ENCODE assay signal across 16 mouse cellular contexts in genomic region chr4:104993140-104993874, GRCm38 (mm10).
"Had no signal": no experiment of that assay in that cellular context is flagged by ENCODE, and none has a peak within 500 bp of the region (broad histone marks: within the 10 kb centered on the region; RNA-seq: fewer than 3 reads in every experiment).

No protein-coding gene starts in this region.

- H3K4me3 ChIP-seq: kidney, embryonic 15.5 days; left cerebral cortex, adult 2 months; limb, embryonic 12.5 days; liver, embryonic 15.5 days; midbrain, embryonic 12.5 days; neural tube, embryonic 13.5 days had no signal

- DNase-seq: kidney, adult 2 months; kidney, postnatal 14 days; lung, embryonic 14.5 days; lung, postnatal 14 days; retina, postnatal 1 day; right cerebral cortex, postnatal 4 days; spleen, adult 18-20 months; thymus, adult 18-20 months; thymus, postnatal 25 days had no signal

- H3K4me1 ChIP-seq: kidney, embryonic 15.5 days; limb, embryonic 12.5 days; liver, embryonic 15.5 days; midbrain, embryonic 12.5 days; neural tube, embryonic 13.5 days had no signal

- H3K27ac ChIP-seq: kidney, embryonic 15.5 days; left cerebral cortex, adult 2 months; limb, embryonic 12.5 days; liver, embryonic 15.5 days; midbrain, embryonic 12.5 days; neural tube, embryonic 13.5 days had no signal

- H3K4me2 ChIP-seq: kidney, embryonic 15.5 days; limb, embryonic 12.5 days; liver, embryonic 15.5 days; lung, embryonic 14.5 days; midbrain, embryonic 12.5 days; neural tube, embryonic 13.5 days had no signal

- H3K9me3 ChIP-seq: kidney, embryonic 15.5 days; limb, embryonic 12.5 days; liver, embryonic 15.5 days; midbrain, embryonic 12.5 days; neural tube, embryonic 13.5 days had no signal

- ATAC-seq: midbrain, embryonic 16.5 days had no signal

- H3K36me3 ChIP-seq: kidney, embryonic 15.5 days; limb, embryonic 12.5 days; liver, embryonic 15.5 days; midbrain, embryonic 12.5 days; neural tube, embryonic 13.5 days had no signal

- H3K27me3 ChIP-seq: kidney, embryonic 15.5 days; limb, embryonic 12.5 days; liver, embryonic 15.5 days; midbrain, embryonic 12.5 days; neural tube, embryonic 13.5 days had no signal

- H3K9ac ChIP-seq: kidney, embryonic 15.5 days; limb, embryonic 12.5 days; liver, embryonic 15.5 days; lung, embryonic 14.5 days; midbrain, embryonic 12.5 days; neural tube, embryonic 13.5 days had no signal
